Mouse (Mus musculus) forebrain, postnatal 0 days (tissue): ENCODE measurements around the gene Tex9. TPM values are rescaled to one million over a fixed set of nuclear protein-coding genes. Genes with fewer than 3 reads are reported as not detected.
"Not testable (repeated sequence)": the region's sequence is repeated elsewhere in the genome, so short reads cannot be mapped to it uniquely, and the experiment has no call there.

Experiments used
- ATAC-seq: fragments of 200-750 bp; cut with Nextera tagmentation; 2 replicates; pipeline ENCODE4 v1.8.0; 2017; ENCODE audit warnings: mild to moderate bottlenecking, moderate library complexity
- DNase-seq: peaks from one replicate; pipeline ENCODE4 v3.0.0-alpha.2; 2015
- H3K27ac ChIP-seq: fragments of 300-500 bp; sonication (generic); 2 replicates; pipeline ENCODE4 v1.5.1; 2014; ENCODE audit warnings: low read depth, mild to moderate bottlenecking, antibody characterized with exemption, low read length, moderate library complexity, mixed read lengths
- H3K27me3 ChIP-seq: fragments of 300-500 bp; sonication (generic); 2 replicates; pipeline ENCODE4 v1.6.1; 2014; ENCODE audit warnings: mild to moderate bottlenecking, low read length, mixed read lengths; ENCODE audit not compliant: insufficient read depth
- H3K36me3 ChIP-seq: fragments of 300-500 bp; sonication (generic); 2 replicates; pipeline ENCODE4 v1.6.1; 2014; ENCODE audit warnings: mild to moderate bottlenecking, moderate library complexity; ENCODE audit not compliant: insufficient read depth
- H3K4me1 ChIP-seq: fragments of 300-500 bp; sonication (generic); 2 replicates; pipeline ENCODE4 v1.6.1; 2014; ENCODE audit warnings: antibody characterized with exemption; ENCODE audit not compliant: insufficient read depth
- H3K4me2 ChIP-seq: fragments of 300-500 bp; sonication (generic); 2 replicates; pipeline ENCODE4 v1.6.1; 2014; ENCODE audit warnings: low read depth, mild to moderate bottlenecking, moderate library complexity
- H3K4me3 ChIP-seq: fragments of 300-500 bp; sonication (generic); 2 replicates; pipeline ENCODE4 v1.5.1; 2014; ENCODE audit warnings: low read depth, low read length, mixed read lengths
- H3K9ac ChIP-seq: fragments of 300-500 bp; sonication (generic); 2 replicates; pipeline ENCODE4 v1.6.1; 2014; ENCODE audit warnings: mild to moderate bottlenecking
- H3K9me3 ChIP-seq: fragments of 300-500 bp; sonication (generic); 2 replicates; pipeline ENCODE4 v1.6.1; 2016; ENCODE audit warnings: low read length
- CTCF ChIP-seq: sonication (generic); IDR thresholded peaks from 2 replicates; pipeline ENCODE4 v1.5.1; 2016; ENCODE audit warnings: antibody characterized with exemption, control low read depth, low read depth
- WGBS: fragments of 180-500 bp; shearing (Covaris S2); extraction: QIAGEN DNeasy Blood & Tissue Kit; methylation state at CpG from one replicate; pipeline ENCODE4 v1.1.7; 2014; 5-methylcytosine and 5-hydroxymethylcytosine counted together
- polyA plus RNA-seq: library from polyadenylated mRNA; unstranded; fragments of >200 nt; fragmentation: Nextera tagmentation; extraction: Ambion mirVana; gene quantifications from 2 replicates; pipeline ENCODE4 v1.2.1, GENCODE M21; 2015
- total RNA-seq: library from RNA; depleted of rRNA; stranded (reverse); fragments of >200 nt; gene quantifications from 2 replicates; pipeline ENCODE4 v1.2.3, GENCODE M21; 2014

The Tex9 gene
- total and polyA plus RNA-seq, 2 experiments from 2014 or later: 29.3 to 33.8 TPM

GRCm38 (mm10) chr9:72456374-72456773, 35.6 kb downstream of the Tex9 start:
- H3K4me2 ChIP-seq: no peak overlapping the region

GRCm38 (mm10) chr9:72454281-72454680, 37.7 kb downstream of the Tex9 start:
- DNase-seq, H3K4me1 ChIP-seq, H3K4me2 ChIP-seq, H3K4me3 ChIP-seq, H3K27me3 ChIP-seq, H3K9ac ChIP-seq, H3K9me3 ChIP-seq, H3K27ac ChIP-seq, ATAC-seq, H3K36me3 ChIP-seq: not testable (repeated sequence)

More at GRCm38 (mm10) chr9:72456374-72456773, 35.6 kb downstream of the Tex9 start:
- Histone ChIP-seq H3K27ac (no peak overlapping the region), H3K36me3 (no peaks in the 10 kb centered on the region), H3K4me1 (no peaks in the 10 kb centered on the region), H3K9ac (no peak overlapping the region), H3K9me3 (no peaks in the 10 kb centered on the region), H3K27me3 (no peaks in the 10 kb centered on the region), H3K4me3 (no peak overlapping the region)
- DNase-seq (no peak), ATAC-seq (no peak)
- TF ChIP-seq CTCF: peak; percentile 53
- 20% methylated on average over 1 of the region's 1 CpGs for WGBS

GRCm38 (mm10) chr9:72451111-72451510, 40.9 kb downstream of the Tex9 start:
- H3K9me3 ChIP-seq: no peaks in the 10 kb centered on the region
- no peaks in the 10 kb centered on the region for H3K4me1 ChIP-seq
- TF ChIP-seq CTCF: no peak
- DNase-seq (no peak), ATAC-seq (no peak)
- no peaks in the 10 kb centered on the region for H3K36me3 ChIP-seq
- no peak overlapping the region for H3K4me3 ChIP-seq
- H3K27ac ChIP-seq: no peak overlapping the region
- 91% methylated on average over 6 of the region's 6 CpGs for WGBS
- no peak overlapping the region for H3K9ac ChIP-seq
- H3K4me2 ChIP-seq: no peak overlapping the region
- H3K27me3 ChIP-seq: no peaks in the 10 kb centered on the region

GRCm38 (mm10) chr9:72450363-72450762, 41.6 kb downstream of the Tex9 start:
- Histone ChIP-seq H3K4me3 (no peak overlapping the region), H3K9me3 (no peaks in the 10 kb centered on the region), H3K4me1 (no peaks in the 10 kb centered on the region), H3K27ac (no peak overlapping the region), H3K9ac (no peak overlapping the region), H3K36me3 (no peaks in the 10 kb centered on the region), H3K4me2 (no peak overlapping the region), H3K27me3 (no peaks in the 10 kb centered on the region)
- TF ChIP-seq CTCF: no peak
- DNase-seq (no peak), ATAC-seq (no peak)
- WGBS: 93% methylated on average over 1 of the region's 1 CpGs

GRCm38 (mm10) chr9:72449841-72450240, 42.2 kb downstream of the Tex9 start:
- H3K4me2 ChIP-seq: no peak overlapping the region
- 84% methylated on average over 2 of the region's 2 CpGs for WGBS
- H3K27me3 ChIP-seq: no peaks in the 10 kb centered on the region
- no peak for TF ChIP-seq CTCF
- no peaks in the 10 kb centered on the region for H3K36me3 ChIP-seq
- no peak overlapping the region for H3K27ac ChIP-seq
- DNase-seq (no peak), ATAC-seq (no peak)
- H3K4me3 ChIP-seq: no peak overlapping the region
- H3K4me1 ChIP-seq: no peaks in the 10 kb centered on the region
- no peak overlapping the region for H3K9ac ChIP-seq
- no peaks in the 10 kb centered on the region for H3K9me3 ChIP-seq

- no peak for ATAC-seq
- Histone ChIP-seq H3K4me2 (no peak overlapping the region), H3K27ac (no peak overlapping the region), H3K4me3 (no peak overlapping the region), H3K27me3 (no peaks in the 10 kb centered on the region), H3K4me1 (no peaks in the 10 kb centered on the region), H3K9me3 (no peaks in the 10 kb centered on the region), H3K36me3 (no peaks in the 10 kb centered on the region), H3K9ac (no peak overlapping the region)
- WGBS: 89% methylated on average over 7 of the region's 7 CpGs
- TF ChIP-seq CTCF: no peak
- DNase-seq: no peak
These were observed 42.6 kb downstream of the Tex9 start for GRCm38 (mm10) chr9:72449367-72449766.

GRCm38 (mm10) chr9:72448026-72448425, 44.0 kb downstream of the Tex9 start:
- H3K27ac ChIP-seq: no peak overlapping the region
- H3K9me3 ChIP-seq: no peaks in the 10 kb centered on the region
- peak; percentile 59 for DNase-seq
- WGBS: 56% methylated on average over 8 of the region's 8 CpGs
- H3K4me3 ChIP-seq: no peak overlapping the region
- no peak overlapping the region for H3K4me2 ChIP-seq
- H3K4me1 ChIP-seq: no peaks in the 10 kb centered on the region
- no peak overlapping the region for H3K9ac ChIP-seq
- no peak for ATAC-seq
- peak; percentile 65 for TF ChIP-seq CTCF
- no peaks in the 10 kb centered on the region for H3K36me3 ChIP-seq
- H3K27me3 ChIP-seq: no peaks in the 10 kb centered on the region
